Mouse (Mus musculus) myocyte (in vitro differentiated cells): Measurements from ENCODE around the gene Pcsk1n.

Experiments
- CEBPB ChIP-seq: IDR thresholded peaks from 2 replicates; pipeline ENCODE4 v1.6.1; 2011; ENCODE audit warnings: mild to moderate bottlenecking, moderate library complexity; ENCODE audit not compliant: poor library complexity, insufficient read depth, severe bottlenecking
- E2F4 ChIP-seq: IDR thresholded peaks from one replicate; pipeline ENCODE4 v1.6.1; 2011; ENCODE audit warnings: mild to moderate bottlenecking, control low read depth, moderate library complexity; ENCODE audit not compliant: insufficient read depth
- MAX ChIP-seq: IDR thresholded peaks from one replicate; pipeline ENCODE4 v1.6.1; 2011; ENCODE audit warnings: low read depth, mild to moderate bottlenecking, control low read depth
- MYOD1 ChIP-seq, 3 experiments: IDR thresholded peaks; one replicate each; pipeline ENCODE4 v1.6.1; 2011; ENCODE audit warnings: control low read depth in 2 of 3, low read depth in 2 of 3, mild to moderate bottlenecking in 2 of 3, moderate library complexity in 1 of 3; ENCODE audit not compliant: insufficient read length in 2 of 3, control insufficient read depth in 1 of 3
- MYOG ChIP-seq, 3 experiments: IDR thresholded peaks; one replicate each; pipeline ENCODE4 v1.6.1; 2011; ENCODE audit warnings: control low read depth in 2 of 3, low read depth in 2 of 3, mild to moderate bottlenecking in 2 of 3; ENCODE audit not compliant: insufficient read length in 2 of 3, control insufficient read depth in 1 of 3, insufficient read depth in 1 of 3
- POLR2A ChIP-seq: IDR thresholded peaks from one replicate; pipeline ENCODE4 v1.6.1; 2011; ENCODE audit warnings: low read depth, mild to moderate bottlenecking, control low read depth, moderate library complexity; ENCODE audit not compliant: insufficient read length
- REST ChIP-seq: IDR thresholded peaks from one replicate; pipeline ENCODE4 v1.6.1; 2011; ENCODE audit warnings: mild to moderate bottlenecking, control low read depth, moderate library complexity; ENCODE audit not compliant: insufficient read depth, insufficient read length
- SRF ChIP-seq: IDR thresholded peaks from one replicate; pipeline ENCODE4 v1.6.1; 2011; ENCODE audit warnings: low read depth; ENCODE audit not compliant: control insufficient read depth, insufficient read length
- TCF3 ChIP-seq: IDR thresholded peaks from one replicate; pipeline ENCODE4 v1.6.1; 2011; ENCODE audit warnings: low read depth, control low read depth; ENCODE audit not compliant: insufficient read length
- USF1 ChIP-seq: IDR thresholded peaks from one replicate; pipeline ENCODE4 v1.6.1; 2011; ENCODE audit warnings: low read depth, mild to moderate bottlenecking, control low read depth, moderate library complexity

GRCm38 (mm10) chrX:7910473-7910872, 9.1 kb upstream of the Pcsk1n start:
- TF ChIP-seq USF1: no peak
- no peak for TF ChIP-seq POLR2A
- no peak for TF ChIP-seq REST
- TF ChIP-seq MYOG (IDR thresholded peaks at IDR 0.05; ENCODE audit: control insufficient read depth in 1 of 3, insufficient read depth in 1 of 3, insufficient read length in 2 of 3, low read depth in 2 of 3): no peak
- TF ChIP-seq MAX: no peak
- no peak for TF ChIP-seq CEBPB
- no peak for TF ChIP-seq TCF3
- TF ChIP-seq MYOD1 (IDR thresholded peaks at IDR 0.05; ENCODE audit: control insufficient read depth in 1 of 3, insufficient read length in 2 of 3, low read depth in 2 of 3): no peak
- TF ChIP-seq SRF: no peak
- no peak for TF ChIP-seq E2F4
